Mouse (Mus musculus): ENCODE measurements around the gene Vpreb1.
A peak's percentile ranks its signal among the peaks of the same experiment; 100 is the strongest.
"Not testable (repeated sequence)": the region's sequence is repeated elsewhere in the genome, so short reads cannot be mapped to it uniquely, and the experiment has no call there.

Gene Vpreb1

GRCm38 (mm10) chr16:16856054-16856453, 14.6 kb downstream of the Vpreb1 start:
- not testable (repeated sequence) for DNase-seq (ENCODE audit: low read depth, low spot score)

DNA sequence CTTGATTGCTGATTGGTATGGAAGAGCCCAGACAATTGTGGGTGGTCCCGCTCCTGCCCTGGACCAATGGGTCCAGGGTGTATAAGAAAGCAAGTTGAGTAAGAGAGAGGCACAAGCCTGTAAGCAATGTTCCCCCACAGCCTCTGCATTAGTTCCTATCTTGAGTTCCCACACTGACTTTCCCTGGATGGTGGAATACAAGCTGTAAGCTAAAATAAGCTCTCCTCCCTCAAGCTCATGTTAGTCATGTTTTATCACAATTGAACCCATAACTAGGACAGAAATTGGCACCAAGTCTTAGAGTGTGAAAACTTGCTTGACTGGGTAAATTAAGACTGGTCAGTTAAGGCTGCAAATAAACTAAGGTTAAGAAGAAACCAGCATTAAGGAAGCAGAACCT, 15.1 kb downstream of the Vpreb1 start:
- DNase-seq (ENCODE audit: low read depth, low spot score): no peak

DNA sequence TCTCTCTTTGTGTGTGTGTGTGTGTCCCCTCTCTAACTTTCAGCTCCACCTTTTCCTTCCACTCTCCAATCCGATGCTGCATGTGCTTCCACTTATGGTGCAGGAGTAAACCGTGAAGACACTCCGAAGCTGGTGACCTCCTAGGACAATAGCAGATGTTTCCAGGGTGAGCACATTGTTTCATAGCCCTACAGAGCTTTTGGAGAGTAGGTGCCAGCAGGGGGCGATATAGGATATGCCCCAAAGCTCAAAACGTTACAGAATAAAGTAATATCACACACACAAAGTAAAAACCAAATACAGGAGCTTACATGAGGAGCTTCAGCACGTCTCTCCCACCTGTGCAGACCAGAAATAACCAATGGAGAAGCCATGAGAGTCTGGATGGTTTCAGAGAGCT, 15.8 kb downstream of the Vpreb1 start:
- DNase-seq (ENCODE audit: low read depth, low spot score): peak; percentile 80

DNA sequence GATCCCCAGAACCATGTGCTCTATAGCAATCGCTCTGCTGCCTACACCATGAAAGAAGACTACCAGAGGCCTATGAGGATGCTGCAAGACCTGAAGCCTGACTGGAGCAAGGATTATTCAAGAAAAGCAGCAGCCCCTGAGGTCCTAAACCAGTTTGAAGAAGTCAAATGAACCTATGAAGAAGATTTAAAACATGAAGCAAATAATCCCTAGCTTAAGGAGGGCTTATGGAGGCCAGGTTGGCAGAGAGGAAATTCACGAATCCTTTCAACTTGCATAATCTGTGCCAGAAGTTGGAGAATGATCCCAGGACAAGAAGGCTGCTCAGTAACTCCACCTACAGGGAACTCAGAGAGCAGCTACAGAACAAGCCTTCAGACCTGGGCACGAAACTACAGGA, 18.2 kb downstream of the Vpreb1 start:
- DNase-seq (ENCODE audit: low read depth, low spot score): peak; percentile 47

DNA sequence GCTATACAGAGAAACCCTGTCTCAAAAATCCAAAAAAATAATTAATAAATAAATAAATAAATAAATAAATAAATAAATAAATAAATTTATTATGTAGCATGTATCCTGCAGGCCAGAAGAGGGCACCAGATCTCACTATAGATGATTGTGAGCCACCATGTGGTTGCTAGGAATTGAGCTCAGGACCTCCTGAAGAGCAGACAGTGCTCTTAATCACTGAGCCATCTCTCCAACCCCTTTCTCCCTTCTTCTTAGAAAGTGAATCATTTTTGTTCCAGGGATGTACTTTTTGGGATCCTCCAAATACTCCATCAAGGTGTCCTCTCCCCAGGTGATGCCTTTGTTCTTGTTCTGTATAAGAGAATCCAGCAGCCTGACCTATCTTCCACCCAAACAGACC, 21.4 kb downstream of the Vpreb1 start:
- DNase-seq (ENCODE audit: low read depth, low spot score): peak; percentile 66

DNA sequence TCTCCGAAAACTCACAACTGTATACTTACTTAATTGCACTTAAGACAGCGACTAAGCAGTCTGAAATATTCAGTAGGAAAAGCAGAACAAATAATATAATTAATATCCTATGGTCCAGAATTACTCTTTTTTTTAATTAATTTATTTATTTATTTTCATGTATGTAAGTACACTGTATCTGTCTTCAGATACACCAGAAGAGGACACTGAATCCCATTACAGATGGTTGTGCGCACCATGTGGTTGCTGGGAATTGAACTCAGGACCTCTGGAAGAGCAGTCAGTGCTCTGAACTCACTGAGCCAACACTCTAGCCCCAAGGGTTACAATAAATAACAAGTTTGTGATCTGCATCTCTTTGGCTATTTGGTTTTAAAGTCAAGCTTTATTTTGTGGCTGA, 41.0 kb downstream of the Vpreb1 start:
- no peak for DNase-seq (ENCODE audit: low read depth, low spot score)

DNA sequence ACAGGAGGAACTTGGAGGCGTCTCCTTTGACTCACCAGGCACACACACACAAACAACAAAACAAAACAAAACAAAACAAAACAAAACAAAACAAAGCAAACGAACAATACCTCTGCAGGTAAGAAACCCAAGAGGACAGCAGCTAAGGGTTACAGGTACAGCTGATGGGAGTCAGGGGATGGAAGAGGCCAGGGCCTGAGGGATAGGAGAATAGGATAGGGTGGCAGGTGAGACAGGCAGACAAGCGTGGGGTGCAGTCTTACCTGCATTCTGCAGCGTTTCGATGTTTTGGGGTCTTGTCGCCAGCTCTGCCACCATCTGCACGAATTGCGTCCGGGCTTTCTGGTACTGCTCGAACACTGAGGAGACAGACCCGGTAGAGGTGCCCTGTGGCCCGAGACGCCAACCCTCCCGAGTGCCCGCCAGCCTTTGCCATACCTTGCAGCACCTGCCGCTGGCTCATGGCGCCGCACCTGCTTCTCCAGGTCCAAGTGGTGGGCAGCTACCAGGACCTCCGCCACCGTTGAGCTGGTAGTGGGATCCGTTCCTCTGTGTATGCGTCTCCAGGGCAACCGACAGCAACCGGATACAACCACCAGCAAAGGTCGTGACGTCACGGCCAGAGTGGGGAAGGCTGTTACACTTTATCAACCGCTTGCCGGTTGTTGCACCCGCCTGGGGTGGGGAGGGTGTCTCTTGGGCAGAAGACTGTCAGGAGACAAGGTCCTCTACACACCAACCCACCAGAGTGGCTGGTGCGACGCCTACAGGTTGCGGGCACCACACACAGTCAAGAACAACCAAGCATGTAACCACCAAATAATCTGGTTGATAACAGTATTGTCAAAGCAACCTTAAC, 41.7 kb downstream of the Vpreb1 start, which contains the start of gene Spag6l:
Spag6l (minus strand) TSS at position 700 of the 859 bp plus-strand sequence.
- DNase-seq (ENCODE audit: low read depth, low spot score): peak; percentile 83

GRCm38 (mm10) chr16:16826223-16826622, 44.4 kb downstream of the Vpreb1 start:
- DNase-seq (ENCODE audit: low read depth, low spot score): peak; percentile 56

- DNase-seq (ENCODE audit: low read depth, low spot score): peak; percentile 89
Measured at GRCm38 (mm10) chr16:16825476-16825875, 45.2 kb downstream of the Vpreb1 start.

Measured in R1 (cell line).